Mouse (Mus musculus) brain, adult 2 months (tissue): Measurements from ENCODE around the gene Slc2a5.

Experiments used
- DNase-seq: peaks from one replicate; pipeline ENCODE4 v3.0.0; 2011; ENCODE audit warnings: low read depth, low spot score

Slc2a5 gene

GRCm38 (mm10) chr4:150102822-150103221 lies 16.3 kb upstream of the Slc2a5 start:
- DNase-seq = no peak

GRCm38 (mm10) chr4:150105671-150106070 lies 13.4 kb upstream of the Slc2a5 start:
- DNase-seq = no peak

DNA sequence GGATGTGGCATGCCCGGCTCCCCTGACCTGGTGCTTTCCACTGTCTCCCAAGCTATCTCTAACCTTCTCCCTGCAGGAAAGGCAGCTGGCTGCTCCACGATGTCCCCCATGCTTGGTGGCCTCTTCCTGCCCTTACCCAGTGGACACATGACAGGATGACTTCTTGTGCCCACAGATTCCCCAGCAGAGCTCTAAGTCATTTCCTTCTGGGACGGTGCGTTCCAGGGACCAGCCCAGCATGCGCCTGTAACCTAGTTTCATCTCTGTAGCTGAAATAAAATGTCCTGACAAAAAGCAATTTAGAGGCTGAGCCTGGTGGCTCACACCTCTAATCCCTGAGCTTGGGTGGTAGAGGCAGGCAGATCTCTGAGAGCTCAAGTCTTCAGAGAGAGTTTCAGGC lies 12.4 kb upstream of the Slc2a5 start:
- peak; percentile 36 for DNase-seq

- DNase-seq = no peak
These were observed 9.4 kb upstream of the Slc2a5 start for GRCm38 (mm10) chr4:150109636-150110035.

DNA sequence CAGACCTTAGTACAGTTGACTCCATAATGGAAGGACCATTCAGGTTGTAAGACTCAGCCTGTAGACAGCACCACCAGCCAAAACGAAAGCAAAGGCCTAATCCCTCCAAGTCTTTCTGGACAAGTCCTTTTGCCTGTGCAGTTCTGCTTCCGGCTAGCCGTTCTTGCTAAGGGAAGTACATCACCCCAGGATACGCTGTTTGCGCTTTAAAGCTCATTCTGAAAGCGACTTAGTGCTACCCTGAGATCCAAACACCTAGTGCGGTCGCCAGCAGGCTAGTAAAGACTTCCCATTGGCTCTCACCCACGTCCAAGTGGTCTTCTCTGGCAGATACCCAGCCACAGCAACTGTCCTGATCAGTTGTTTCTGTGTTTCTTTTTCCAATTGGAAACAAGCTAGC lies 8.7 kb upstream of the Slc2a5 start:
- no peak for DNase-seq

GRCm38 (mm10) chr4:150112867-150113266 lies 6.2 kb upstream of the Slc2a5 start:
- DNase-seq = peak; percentile 75

DNA sequence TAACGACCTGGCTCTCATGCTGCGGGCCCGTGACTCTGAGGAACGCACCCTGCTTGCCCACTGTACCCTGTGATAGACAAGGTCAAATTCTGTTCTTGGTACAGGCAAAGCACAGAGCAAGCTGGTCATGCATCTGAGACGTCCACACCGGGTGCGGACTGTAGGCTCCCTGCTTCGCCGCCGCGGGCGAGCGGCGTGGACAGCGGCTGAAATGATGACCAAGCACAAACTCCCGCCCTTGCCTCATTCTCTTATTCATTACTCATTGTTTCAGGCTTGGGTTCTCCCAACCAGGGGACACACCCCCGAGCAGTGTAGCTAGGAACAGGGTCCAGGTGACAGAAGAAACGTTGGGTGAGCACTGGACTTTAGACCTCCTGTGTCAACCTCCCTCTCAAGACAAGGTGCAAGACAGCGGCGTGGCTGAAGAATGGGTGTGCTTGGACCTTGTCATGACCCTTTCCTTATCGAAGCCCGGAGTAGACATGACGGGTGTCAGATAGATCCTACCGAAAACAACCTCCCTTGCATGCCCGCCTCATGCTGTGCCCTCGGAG lies 4.5 kb upstream of the Slc2a5 start:
- DNase-seq = no peak

DNA sequence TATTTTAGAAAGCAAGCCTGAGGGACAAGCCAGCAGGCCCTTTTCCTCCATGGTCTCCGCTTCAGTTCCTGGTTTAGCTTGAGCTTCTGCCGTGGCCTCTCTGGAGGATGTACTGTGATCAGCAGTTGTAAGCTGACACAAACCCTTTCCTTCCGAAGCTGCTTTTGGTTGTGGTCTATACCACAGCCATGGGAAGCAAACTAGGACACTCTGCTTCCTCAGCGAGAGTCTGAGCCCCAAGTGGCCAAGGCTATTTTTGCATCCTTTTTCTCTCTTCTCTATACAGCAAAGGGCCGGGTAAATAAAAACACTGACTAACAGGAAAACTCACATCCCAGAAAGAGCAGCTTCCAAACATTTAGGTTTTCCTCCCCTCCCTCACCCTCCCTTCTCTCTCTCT lies 1.8 kb upstream of the Slc2a5 start:
- peak; percentile 66 for DNase-seq

- no peak for DNase-seq
These were observed 920 bp upstream of the Slc2a5 start for GRCm38 (mm10) chr4:150118163-150118562.

- no peak for DNase-seq
These were observed 557 bp downstream of the Slc2a5 start for GRCm38 (mm10) chr4:150119640-150120039.

GRCm38 (mm10) chr4:150120173-150120833 lies 1.2 kb downstream of the Slc2a5 start:
- DNase-seq = peak; percentile 40

- DNase-seq = no peak
These were observed 2.3 kb downstream of the Slc2a5 start for GRCm38 (mm10) chr4:150121430-150121829.

- no peak for DNase-seq
These were observed 3.4 kb downstream of the Slc2a5 start for GRCm38 (mm10) chr4:150122476-150122875.

GRCm38 (mm10) chr4:150126373-150126772 lies 7.3 kb downstream of the Slc2a5 start:
- DNase-seq = no peak

- no peak for DNase-seq
These were observed 8.8 kb downstream of the Slc2a5 start for GRCm38 (mm10) chr4:150127894-150128293.

- DNase-seq = no peak
These were observed 9.5 kb downstream of the Slc2a5 start for GRCm38 (mm10) chr4:150128571-150128970.

DNA sequence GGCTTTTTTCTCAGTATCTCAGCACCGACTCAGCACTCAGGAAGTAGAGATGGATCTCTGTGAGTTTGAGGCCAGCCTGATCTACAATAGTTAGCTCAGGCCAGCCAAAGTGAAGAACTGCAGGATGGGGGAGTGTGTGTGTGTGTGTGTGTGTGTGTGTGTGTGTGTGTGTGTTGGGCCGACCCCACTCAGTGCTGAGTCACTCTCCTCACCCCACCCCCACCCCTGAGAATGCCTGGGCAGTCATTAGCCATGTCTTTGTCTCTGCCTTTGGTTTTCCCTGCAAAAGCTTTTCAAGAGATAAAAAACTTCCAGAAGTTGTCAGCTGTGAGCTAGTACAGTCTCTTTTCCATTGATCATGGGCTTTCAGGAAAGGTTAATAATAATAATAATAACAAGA lies 11.6 kb downstream of the Slc2a5 start:
- DNase-seq = no peak

DNA sequence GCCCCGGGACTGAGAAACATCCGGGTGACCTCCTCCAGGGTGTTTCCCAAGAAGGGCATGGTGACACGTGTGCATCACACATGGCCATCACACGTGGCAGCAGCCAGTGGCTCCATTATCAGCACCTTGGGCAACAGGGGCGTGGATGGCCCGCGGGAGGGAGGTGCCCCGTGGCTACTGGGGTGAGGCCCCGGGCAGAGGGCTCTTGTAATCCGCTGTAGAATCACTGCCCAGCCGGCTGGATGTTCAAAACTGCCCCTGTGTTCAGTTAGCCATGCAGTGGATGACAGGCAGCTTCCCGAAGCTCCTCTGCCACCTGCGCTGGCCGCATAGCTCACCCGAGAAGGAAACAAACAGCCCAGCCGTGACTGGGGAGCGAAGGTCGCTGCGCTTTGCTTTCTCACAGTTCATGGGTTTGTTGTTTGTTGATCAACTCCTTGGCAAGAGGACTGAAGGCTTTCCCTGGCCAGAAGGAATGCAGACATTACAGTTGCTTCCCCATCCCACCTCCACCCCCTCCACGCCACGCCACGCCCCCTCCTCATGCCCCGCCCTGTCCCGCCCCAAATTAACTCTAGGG lies 13.7 kb downstream of the Slc2a5 start:
- no peak for DNase-seq

GRCm38 (mm10) chr4:150135254-150135653 lies 16.2 kb downstream of the Slc2a5 start:
- DNase-seq = no peak

- DNase-seq = peak; percentile 79
These were observed 17.6 kb downstream of the Slc2a5 start for GRCm38 (mm10) chr4:150136693-150137092.

GRCm38 (mm10) chr4:150137368-150138083 lies 18.4 kb downstream of the Slc2a5 start:
- no peak for DNase-seq

DNA sequence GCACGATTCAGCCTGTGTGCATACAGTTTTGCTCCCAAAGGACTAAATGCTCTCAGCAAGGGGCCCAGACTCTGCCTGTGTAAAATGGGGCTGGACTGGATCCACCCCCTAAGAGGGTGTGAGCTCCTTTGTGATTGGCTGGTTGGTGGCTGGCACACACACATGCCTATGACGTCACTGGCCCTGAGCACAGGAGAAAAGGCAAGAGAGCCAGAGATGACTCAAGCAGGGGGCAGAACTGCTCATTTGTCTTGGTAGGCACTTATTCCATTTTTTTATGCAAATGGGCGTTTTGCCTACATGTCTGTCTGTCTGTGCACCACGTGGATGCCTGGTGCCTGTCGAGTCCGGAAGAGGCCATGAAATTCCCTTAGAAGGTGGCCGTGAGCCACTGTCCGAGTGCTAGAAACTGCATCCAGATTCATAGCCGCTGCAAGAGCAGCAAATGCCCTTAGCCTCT lies 19.0 kb downstream of the Slc2a5 start:
- peak; percentile 93 for DNase-seq

DNA sequence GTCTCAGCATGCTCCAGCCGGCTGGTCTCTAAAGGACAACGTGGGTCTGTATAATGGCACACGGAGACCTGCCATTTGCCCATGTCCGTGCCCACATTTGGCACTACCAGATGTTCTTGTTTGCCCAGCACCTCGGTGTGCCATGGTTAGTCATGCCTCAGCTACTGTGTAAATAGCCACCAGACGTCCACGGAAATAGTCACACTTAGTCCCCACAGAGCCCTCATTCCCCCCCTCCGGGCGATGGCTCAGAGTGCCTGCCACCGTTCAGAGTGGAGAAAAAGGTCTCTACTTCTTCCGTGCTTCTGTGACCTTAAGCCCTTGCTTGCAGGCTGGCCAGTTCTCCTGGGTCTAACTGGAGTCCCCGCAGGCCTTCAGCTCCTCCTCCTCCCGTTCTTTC lies 20.0 kb downstream of the Slc2a5 start:
- peak; percentile 12 for DNase-seq
